Mouse (Mus musculus) R1 (cell line): ENCODE data around the gene Olfr173.

Experiments used
- DNase-seq: peaks from one replicate; pipeline ENCODE4 v3.0.0-alpha.2; 2018; ENCODE audit warnings: low read depth, low spot score

Gene Olfr173

DNA sequence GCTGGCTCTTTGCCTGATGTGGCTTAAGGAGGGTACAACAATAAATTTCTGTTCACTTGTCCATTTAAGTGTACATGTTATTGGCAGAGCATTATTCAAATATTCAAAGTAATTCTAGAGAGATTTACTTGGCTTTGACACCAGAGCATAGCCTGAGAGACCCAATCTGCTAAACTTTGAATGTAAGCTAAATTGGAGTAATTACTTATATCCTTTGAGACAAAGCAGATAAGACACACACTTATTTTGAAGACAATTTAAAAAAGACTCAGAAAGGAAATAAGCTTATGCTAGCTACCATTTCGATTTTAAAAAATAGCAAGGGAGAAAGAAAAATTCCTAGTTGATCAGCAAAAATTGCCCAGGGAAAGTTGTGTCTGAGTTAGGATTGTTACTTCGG lies at the start of gene Olfr173:
TSS of gene Olfr173 (minus strand) at position 101 of the 400 bp plus-strand sequence.
- DNase-seq: no peak

DNA sequence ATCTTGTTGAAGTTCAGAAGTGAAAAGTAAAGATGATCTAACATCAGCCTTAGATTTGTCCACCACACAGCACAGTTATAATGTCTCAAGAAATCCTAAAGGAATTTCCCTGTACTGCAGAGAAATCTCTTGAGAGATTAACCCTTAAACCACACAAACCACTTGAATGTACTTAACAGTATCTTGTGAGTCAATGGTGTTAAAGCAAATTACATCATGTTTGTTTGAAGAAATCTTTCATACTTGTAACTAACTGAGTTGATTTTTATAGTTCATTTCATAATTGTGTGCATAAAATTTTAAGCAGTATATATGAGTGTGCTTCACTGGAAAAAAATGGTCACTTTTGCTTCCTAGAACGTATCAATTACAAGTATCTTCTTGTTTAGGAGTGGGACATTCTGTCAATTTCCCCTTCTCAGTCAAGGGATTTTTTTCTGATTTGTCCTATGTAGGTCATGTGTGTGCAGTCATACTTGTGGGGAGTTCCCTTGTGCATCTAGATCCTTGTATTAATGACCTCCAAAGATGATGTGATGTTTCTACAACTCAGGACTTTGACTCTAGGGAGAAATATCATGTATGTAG lies 26.8 kb upstream of the Olfr173 start, which contains the start of gene Olfr175-ps1:
TSS of gene Olfr175-ps1 (minus strand) at position 51 of the 588 bp plus-strand sequence.
- no peak for DNase-seq

GRCm38 (mm10) chr16:58763076-58763475 lies 37.0 kb downstream of the Olfr173 start, which contains the start of gene Olfr172:
TSS of gene Olfr172 (minus strand) at chr16:58763176.
- no peak for DNase-seq

DNA sequence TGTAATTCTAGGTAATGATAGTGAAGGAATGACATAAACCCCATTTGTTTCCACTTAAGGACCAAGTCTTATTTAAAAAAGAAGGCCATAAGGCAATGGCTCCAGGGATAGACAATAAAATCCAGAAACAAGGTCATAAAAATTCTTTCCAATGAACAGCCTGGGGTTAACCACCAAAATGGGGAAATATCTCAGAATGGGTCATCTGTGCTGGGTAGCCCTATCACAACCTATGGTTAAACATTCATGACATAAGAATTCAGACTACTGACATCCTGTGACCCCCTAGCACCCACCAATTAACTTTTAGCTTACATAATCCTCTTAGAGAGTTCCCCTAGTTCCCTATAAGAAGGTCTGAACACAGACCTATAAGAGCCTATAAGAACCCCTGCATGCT lies 43.9 kb downstream of the Olfr173 start:
- no peak for DNase-seq

GRCm38 (mm10) chr16:58751314-58751713 lies 48.8 kb downstream of the Olfr173 start:
- DNase-seq: peak; percentile 14

DNA sequence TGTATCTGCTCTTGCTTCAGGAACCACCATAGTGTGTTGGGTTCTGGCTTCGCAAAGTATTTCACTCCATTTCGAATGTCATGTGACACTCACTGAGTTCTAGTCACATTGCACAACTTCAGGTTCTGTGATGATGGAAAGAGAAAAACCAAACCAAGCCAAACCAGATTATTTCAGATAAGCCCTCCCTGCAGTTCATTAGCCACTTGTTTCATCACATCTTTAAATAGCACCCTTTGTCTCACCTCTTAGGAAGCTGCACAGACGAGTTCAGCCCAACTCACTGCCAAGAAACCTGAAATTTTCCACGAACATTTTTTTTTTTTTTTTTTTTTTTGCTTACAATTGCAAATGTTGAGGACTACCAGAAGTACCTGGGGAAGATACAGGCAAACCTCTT lies 53.4 kb downstream of the Olfr173 start:
- DNase-seq: no peak
